Mouse (Mus musculus) MEL (cell line): ENCODE measurements around the gene Sos1. TPM values are rescaled to one million over a fixed set of nuclear protein-coding genes. Genes with fewer than 3 reads are reported as not detected.
A peak's percentile ranks its signal among the peaks of the same experiment; 100 is the strongest.

ENCODE experiments used
- DNase-seq: peaks from one replicate; pipeline ENCODE4 v3.0.0; 2011; ENCODE audit warnings: low read depth, low spot score
- H3K27ac ChIP-seq: 2 replicates; pipeline ENCODE4 v1.5.1; 2012; ENCODE audit warnings: low read depth, mild to moderate bottlenecking, control low read depth, low read length, moderate library complexity; ENCODE audit not compliant: control insufficient read depth
- H3K27me3 ChIP-seq, 2 experiments: fragments of 150-350 bp in 1 of 2; sonication (generic) in 1 of 2; 2 replicates each; pipeline ENCODE4 v1.6.1; 2012; ENCODE audit warnings: low read length in 2 of 2, mild to moderate bottlenecking in 2 of 2, improper control_type of control experiment in 1 of 2, moderate library complexity in 1 of 2; ENCODE audit not compliant: insufficient read depth in 2 of 2, control insufficient read depth in 1 of 2
- H3K36me3 ChIP-seq, 2 experiments: 2 replicates each; pipeline ENCODE4 v1.6.1; 2012 to 2014; ENCODE audit warnings: low read length in 2 of 2, improper control_type of control experiment in 1 of 2, inconsistent platforms in 1 of 2, mild to moderate bottlenecking in 1 of 2; ENCODE audit not compliant: insufficient read depth in 2 of 2, control insufficient read depth in 1 of 2
- H3K4me1 ChIP-seq, 2 experiments: fragments of 150-350 bp in 1 of 2; sonication (generic) in 1 of 2; 2 replicates each; pipeline ENCODE4 v1.6.1; 2012; ENCODE audit warnings: low read length in 2 of 2, improper control_type of control experiment in 1 of 2, mild to moderate bottlenecking in 1 of 2; ENCODE audit not compliant: insufficient read depth in 2 of 2, control insufficient read depth in 1 of 2
- H3K4me3 ChIP-seq, 2 experiments: fragments of 150-350 bp in 1 of 2; sonication (generic) in 1 of 2; 2 replicates each; pipeline ENCODE4 v1.5.1; 2012; ENCODE audit warnings: low read depth in 2 of 2, low read length in 2 of 2, mild to moderate bottlenecking in 2 of 2, moderate library complexity in 2 of 2, control low read depth in 1 of 2, improper control_type of control experiment in 1 of 2; ENCODE audit not compliant: control insufficient read depth in 1 of 2, insufficient read depth in 1 of 2
- H3K79me2 ChIP-seq: 2 replicates; pipeline ENCODE4 v1.6.1; 2012; ENCODE audit warnings: mild to moderate bottlenecking, low read length, moderate library complexity; ENCODE audit not compliant: control insufficient read depth, poor library complexity, insufficient read depth
- H3K9ac ChIP-seq: 2 replicates; pipeline ENCODE4 v1.6.1; 2012; ENCODE audit warnings: low read depth, mild to moderate bottlenecking, control low read depth, low read length, moderate library complexity; ENCODE audit not compliant: control insufficient read depth, poor library complexity, severe bottlenecking
- H3K9me3 ChIP-seq: fragments of 150-350 bp; sonication (generic); replicated peaks from 2 replicates; pipeline ENCODE4 v1.6.1; 2012; ENCODE audit warnings: mild to moderate bottlenecking, low read length, improper control_type of control experiment, moderate library complexity; ENCODE audit not compliant: insufficient read depth
- CHD2 ChIP-seq: IDR thresholded peaks from 2 replicates; pipeline ENCODE4 v1.6.1; 2011; ENCODE audit warnings: low read length, improper control_type of control experiment
- CTCF ChIP-seq, 3 experiments: IDR thresholded peaks in 2 of 3; conservative IDR thresholded peaks in 1 of 3; 2 replicates each; pipeline ENCODE4 v1.5.1; 2011 to 2012; ENCODE audit warnings: low read length in 3 of 3, low read depth in 2 of 3, mild to moderate bottlenecking in 2 of 3, improper control_type of control experiment in 1 of 3, inconsistent platforms in 1 of 3, mixed read lengths in 1 of 3, moderate library complexity in 1 of 3; ENCODE audit not compliant: control insufficient read depth in 1 of 3, insufficient read depth in 1 of 3, poor library complexity in 1 of 3, severe bottlenecking in 1 of 3
- JUND ChIP-seq: IDR thresholded peaks from 2 replicates; pipeline ENCODE4 v1.6.1; 2011; ENCODE audit warnings: low read depth, mild to moderate bottlenecking, improper control_type of control experiment, low read length
- MYC ChIP-seq: IDR thresholded peaks from 2 replicates; pipeline ENCODE4 v1.6.1; 2011; ENCODE audit warnings: low read depth, mild to moderate bottlenecking, low read length, improper control_type of control experiment, moderate library complexity
- POLR2AphosphoS2 ChIP-seq: IDR thresholded peaks from 2 replicates; pipeline ENCODE4 v1.6.1; 2011; ENCODE audit warnings: low read length, improper control_type of control experiment
- RAD21 ChIP-seq: IDR thresholded peaks from 2 replicates; pipeline ENCODE4 v1.6.1; 2011; ENCODE audit warnings: mild to moderate bottlenecking, low read depth, low read length, improper control_type of control experiment
- RCOR1 ChIP-seq: IDR thresholded peaks from 2 replicates; pipeline ENCODE4 v1.6.1; 2012; ENCODE audit warnings: low read depth, mild to moderate bottlenecking, inconsistent platforms, low read length, improper control_type of control experiment
- SIN3A ChIP-seq: IDR thresholded peaks from 2 replicates; pipeline ENCODE4 v1.6.1; 2012; ENCODE audit warnings: low read length, improper control_type of control experiment, inconsistent platforms
- SMC3 ChIP-seq: IDR thresholded peaks from 2 replicates; pipeline ENCODE4 v1.6.1; 2011; ENCODE audit warnings: low read depth, low read length, improper control_type of control experiment
- TCF12 ChIP-seq: IDR thresholded peaks from 2 replicates; pipeline ENCODE4 v1.6.1; 2014; ENCODE audit warnings: low read depth, mild to moderate bottlenecking, inconsistent platforms, low read length, improper control_type of control experiment, moderate library complexity
- ZKSCAN1 ChIP-seq: IDR thresholded peaks from 2 replicates; pipeline ENCODE4 v1.6.1; 2012; ENCODE audit warnings: low read depth, mild to moderate bottlenecking, inconsistent platforms, low read length, improper control_type of control experiment, moderate library complexity
- ZMIZ1 ChIP-seq: IDR thresholded peaks from 2 replicates; pipeline ENCODE4 v1.6.1; 2012; ENCODE audit warnings: low read depth, mild to moderate bottlenecking, inconsistent platforms, low read length, improper control_type of control experiment, moderate library complexity
- polyA plus RNA-seq, 2 experiments: library from polyadenylated mRNA; stranded (reverse) in 1 of 2; unstranded in 1 of 2; fragments of >175 nt in 1 of 2; fragments of >200 nt in 1 of 2; gene quantifications; 2 replicates each; pipeline versions ENCODE4 v1.2.1 to v1.2.4; 2012; ENCODE audit warnings: low replicate concordance in 2 of 2, low read depth in 1 of 2; ENCODE audit not compliant: insufficient read length in 2 of 2, insufficient read depth in 1 of 2, missing spikeins in 1 of 2
- total RNA-seq: library from RNA; depleted of rRNA; stranded (reverse); fragments of 300-350 nt; gene quantifications from 2 replicates; pipeline ENCODE4 v1.2.3, GENCODE M21; 2012; rRNA removed

The Sos1 gene
- total and polyA plus RNA-seq, 3 experiments = 4.6 to 20.3 (median 12.1) TPM

GRCm38 (mm10) chr17:80346591-80347125, 133.6 kb downstream of the Sos1 start:
- H3K79me2 ChIP-seq = no peaks in the 10 kb centered on the region
- no peaks in the 10 kb centered on the region for H3K9me3 ChIP-seq
- no peak overlapping the region for H3K4me3 ChIP-seq
- H3K4me1 ChIP-seq = no peaks in the 10 kb centered on the region
- no peak for DNase-seq
- peaks cover 0 to 2% of the 10 kb centered on the region in 2 experiments; a peak in 2 of 4 replicates for H3K27me3 ChIP-seq
- H3K36me3 ChIP-seq = no peaks in the 10 kb centered on the region
- no peak overlapping the region for H3K9ac ChIP-seq
- TF ChIP-seq RCOR1 (no peak), JUND (no peak), CHD2 (no peak), ZKSCAN1 (no peak), POLR2AphosphoS2 (no peak), SIN3A (no peak), ZMIZ1 (no peak)
- no peak overlapping the region for H3K27ac ChIP-seq

- Histone ChIP-seq H3K36me3 (no peaks in the 10 kb centered on the region), H3K9me3 (no peaks in the 10 kb centered on the region), H3K9ac (no peak overlapping the region), H3K4me3 (no peak overlapping the region), H3K27ac (no peak overlapping the region), H3K79me2 (no peaks in the 10 kb centered on the region), H3K27me3 (peaks cover 0 to 2% of the 10 kb centered on the region in 2 experiments; a peak in 2 of 4 replicates), H3K4me1 (no peaks in the 10 kb centered on the region)
- no peak for TF ChIP-seq ZMIZ1
- TF ChIP-seq CTCF (IDR thresholded peaks at IDR 0.05 in 2 of 3, conservative IDR thresholded peaks at IDR 0.05 in 1 of 3; ENCODE audit: control insufficient read depth in 1 of 3, insufficient read depth in 1 of 3, low read depth in 2 of 3, low read length in 3 of 3, poor library complexity in 1 of 3, severe bottlenecking in 1 of 3) = peak in 2 of 3 experiments; percentile 49 to 54
- peak; percentile 34 for TF ChIP-seq RAD21
- no peak for TF ChIP-seq TCF12
- TF ChIP-seq MYC = no peak
- peak; percentile 70 for TF ChIP-seq SMC3
- DNase-seq = peak; percentile 44
These were observed 135.0 kb downstream of the Sos1 start for GRCm38 (mm10) chr17:80345277-80345676.

Other genes starting within 250 kb of the Sos1 start
- gene Morn2, start 190.2 kb downstream of the Sos1 start, total RNA-seq = 7.4 and 9.0 TPM in 2 replicates
- gene Morn2, start 190.2 kb downstream of the Sos1 start, polyA plus RNA-seq = 10 to 100 TPM in 1 of 2 experiments, not detected in 1; 18.1 TPM
- gene Dhx57, start 190.0 kb downstream of the Sos1 start, total RNA-seq = 3.4 and 4.1 TPM in 2 replicates
- gene Dhx57, start 190.0 kb downstream of the Sos1 start, polyA plus RNA-seq = 1 to 10 TPM in 1 of 2 experiments, not detected in 1; 6.8 TPM
- gene Arhgef33, start 173.0 kb downstream of the Sos1 start, total RNA-seq = 0.08 TPM in 1 of 2 replicates, not detected in the other
- not detected for gene Arhgef33, start 173.0 kb downstream of the Sos1 start, polyA plus RNA-seq
- gene Gm10190, start 106.9 kb downstream of the Sos1 start, total RNA-seq = not detected in 2 replicates
- not detected for gene Gm10190, start 106.9 kb downstream of the Sos1 start, polyA plus RNA-seq
- 0.36 and 0.42 TPM in 2 replicates for gene Cdkl4, start 97.4 kb upstream of the Sos1 start, total RNA-seq
- under 1 TPM in 1 of 2 experiments, not detected in 1; 0.71 TPM for gene Cdkl4, start 97.4 kb upstream of the Sos1 start, polyA plus RNA-seq
- gene Map4k3, start 248.0 kb upstream of the Sos1 start, total RNA-seq = 3.1 and 3.2 TPM in 2 replicates
- gene Map4k3, start 248.0 kb upstream of the Sos1 start, polyA plus RNA-seq = 1 to 10 TPM in 1 of 2 experiments, not detected in 1; 4.1 TPM